Mouse (Mus musculus): ENCODE measurements around the gene Mia.

Mia gene

DNA sequence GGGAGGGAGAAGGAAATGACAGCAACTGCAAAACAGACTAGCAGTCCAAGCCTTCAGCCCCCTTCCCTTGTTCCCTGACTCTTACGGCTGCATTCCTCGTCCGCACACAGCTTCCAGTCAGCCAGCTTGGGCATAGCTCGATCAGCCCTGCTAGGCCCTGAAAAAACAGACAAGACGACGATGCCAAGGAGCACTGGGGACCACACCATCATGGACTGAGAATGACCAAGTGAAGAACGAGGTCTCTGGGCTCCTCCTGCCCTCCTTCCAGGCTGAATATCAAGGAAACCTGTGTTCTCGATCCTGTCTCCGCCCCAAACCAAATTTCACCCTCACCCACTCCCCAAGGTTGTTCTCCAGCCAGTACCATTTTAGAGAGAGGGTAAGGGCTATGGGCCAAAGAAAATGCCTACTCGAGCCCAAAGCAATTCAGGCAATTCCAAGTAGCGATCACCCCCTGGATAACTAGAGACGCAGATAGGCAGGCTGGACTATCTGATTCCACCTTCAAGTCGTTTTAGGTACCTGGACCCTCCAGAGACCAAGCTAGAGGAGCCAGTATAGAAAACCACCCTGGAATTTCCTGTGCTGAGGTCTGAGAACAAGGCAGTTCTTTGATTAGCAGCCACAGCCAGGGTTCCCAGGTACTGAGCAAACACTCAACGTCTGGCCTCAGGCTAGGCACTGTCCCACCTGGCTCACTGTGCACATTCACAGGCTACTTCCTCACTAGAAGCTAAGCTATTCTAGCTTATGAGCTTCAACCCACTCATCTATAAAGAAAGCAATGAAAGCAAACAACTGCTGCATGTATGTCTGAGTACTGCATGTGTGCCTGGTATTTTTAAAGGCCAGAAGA is at the start of gene Mia, which contains the start of gene Gm21983:
Gene Mia (minus strand): TSS at position 321 of the 859 bp plus-strand sequence.
Gene Gm21983 (minus strand): TSS at position 250 of the 859 bp plus-strand sequence.
- in situ Hi-C loops (cut with MboI, MseI) = loop anchor here (25.0 kb wide), 1 partner anchor 1444 kb away; no protein-coding TSS in a partner anchor

DNA sequence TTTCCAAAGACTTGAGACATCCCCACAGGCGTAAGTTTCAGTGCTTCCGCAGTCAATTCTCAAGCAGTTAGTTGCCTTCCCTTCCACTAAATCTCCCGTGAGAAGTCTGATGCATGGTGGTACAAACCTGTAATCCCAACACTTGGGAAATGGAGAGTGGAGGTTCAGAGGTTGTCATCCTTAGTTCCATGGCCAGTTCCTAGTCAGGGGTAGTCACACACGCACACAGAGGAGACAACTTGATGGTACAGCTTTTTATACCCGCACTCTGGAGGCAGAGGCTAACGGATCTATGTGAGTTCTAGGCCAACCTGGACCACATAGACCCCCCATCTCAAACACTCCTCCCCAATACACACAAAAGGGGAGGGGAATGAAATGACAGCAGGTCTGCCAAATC is 47.9 kb upstream of the Mia start:
- in situ Hi-C loops (cut with MboI, MseI) = loop anchor here (5.0 kb wide), 1 partner anchor 37 kb away; no protein-coding TSS in a partner anchor

DNA sequence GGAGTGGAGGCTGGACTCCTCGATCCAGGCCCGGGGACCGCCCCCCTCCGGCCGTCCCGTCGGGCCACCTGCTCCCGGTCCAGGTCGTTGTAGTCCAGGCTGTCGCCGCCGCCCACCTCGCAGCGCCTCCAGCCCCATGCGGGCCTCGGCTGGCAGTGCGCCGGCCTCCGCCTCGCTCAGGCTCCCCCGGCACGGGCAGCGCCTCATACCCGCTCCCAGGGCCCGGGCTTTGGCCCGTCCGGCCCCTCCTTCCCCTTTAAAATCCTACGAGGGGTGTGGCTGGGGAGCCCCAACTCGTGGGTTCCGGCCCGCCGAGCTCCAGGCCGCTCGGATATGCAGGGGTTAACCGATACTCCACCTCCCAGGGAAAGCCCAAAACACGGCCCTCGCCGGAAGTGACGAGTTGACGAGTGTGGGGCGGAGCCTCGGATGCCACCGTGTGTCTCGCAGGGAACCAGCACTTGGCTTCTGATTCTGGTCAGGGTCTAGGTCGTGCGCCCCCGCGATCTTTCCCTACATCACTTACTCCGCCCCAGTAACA is 47.4 kb upstream of the Mia start, which contains the start of gene Itpkc:
Gene Itpkc (minus strand): TSS at position 381 of the 541 bp plus-strand sequence.
- in situ Hi-C loops (cut with MboI, MseI) = loop anchor here (5.0 kb wide), 1 partner anchor 36 kb away; no protein-coding TSS in a partner anchor

DNA sequence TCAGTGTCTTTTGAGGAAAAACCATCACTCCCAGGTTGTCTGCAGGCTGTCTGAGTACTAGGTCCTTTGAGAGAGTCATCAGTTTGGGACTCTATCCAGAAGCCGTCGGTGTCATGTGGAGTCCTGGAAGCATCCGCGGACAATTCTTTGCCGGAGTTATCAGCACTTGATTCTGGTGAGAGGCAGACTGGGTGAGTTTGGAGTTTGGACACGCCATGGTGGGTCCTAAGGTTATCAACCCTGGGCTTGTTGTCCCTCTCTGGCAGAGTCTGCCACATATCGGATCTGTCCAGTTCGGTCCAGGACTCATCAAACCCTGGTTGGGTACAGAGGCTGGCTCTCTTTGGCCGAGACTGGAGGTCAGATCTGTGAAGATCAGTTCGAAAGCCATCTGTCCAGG is 46.7 kb upstream of the Mia start:
- in situ Hi-C loops (cut with MboI, MseI) = loop anchor here (5.0 kb wide), 1 partner anchor 35 kb away; no protein-coding TSS in a partner anchor

DNA sequence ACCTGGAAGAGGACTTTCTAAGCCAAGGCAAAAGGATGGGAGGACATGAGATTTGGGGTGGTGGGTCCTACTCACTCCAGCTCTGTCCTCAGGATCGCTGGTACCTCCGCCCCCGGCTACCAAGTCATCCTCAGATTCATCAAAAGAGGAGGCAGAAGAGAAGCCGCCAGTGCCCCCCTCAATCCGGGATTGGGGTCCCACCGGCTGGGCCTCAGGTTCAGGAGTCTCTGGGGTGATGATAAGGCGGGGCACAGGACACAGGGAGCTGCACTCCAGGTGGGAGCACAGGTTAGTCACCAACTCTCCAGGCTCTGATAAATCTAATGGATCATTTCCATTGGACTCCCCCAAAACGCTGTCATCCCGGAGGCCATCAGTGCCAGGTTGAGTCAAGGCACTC is 46.3 kb upstream of the Mia start:
- in situ Hi-C loops (cut with MboI, MseI) = loop anchor here (5.0 kb wide), 1 partner anchor 35 kb away; no protein-coding TSS in a partner anchor

DNA sequence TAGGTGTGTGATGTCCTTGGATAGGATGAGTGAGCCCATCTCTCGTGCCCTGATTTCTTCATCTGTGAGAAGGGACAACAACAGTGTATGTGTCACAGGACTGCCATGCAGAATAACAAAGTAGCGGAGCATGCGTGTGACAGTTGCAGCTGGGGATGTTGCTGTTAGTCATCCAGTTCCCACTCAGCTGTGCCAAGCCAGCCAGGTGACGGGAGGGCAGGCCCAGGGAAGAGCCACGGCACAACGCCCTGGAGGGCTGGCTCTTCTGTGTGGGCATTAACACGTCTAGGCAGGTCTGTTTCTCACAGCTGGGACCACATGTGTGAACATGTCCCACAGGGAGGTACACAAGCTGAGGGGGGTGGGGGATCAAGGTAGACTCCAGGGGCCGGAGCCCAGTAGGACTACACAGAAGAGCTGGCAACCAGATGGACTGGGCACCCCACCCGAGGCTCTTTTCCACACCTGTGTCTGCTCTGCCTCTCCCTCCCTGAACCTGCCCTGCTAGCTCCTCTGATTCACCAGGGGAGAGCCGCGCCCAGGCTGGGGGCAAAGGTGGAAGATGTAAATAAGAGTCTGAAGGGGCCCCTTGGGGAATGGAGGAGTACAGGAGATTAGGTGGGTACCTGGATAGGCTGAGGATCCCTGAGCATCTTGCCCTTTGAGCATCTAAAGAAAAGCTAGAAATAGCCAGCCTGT is 44.1 kb upstream of the Mia start:
- in situ Hi-C loops (cut with MboI, MseI) = loop anchor here (5.0 kb wide), 1 partner anchor 33 kb away; no protein-coding TSS in a partner anchor

DNA sequence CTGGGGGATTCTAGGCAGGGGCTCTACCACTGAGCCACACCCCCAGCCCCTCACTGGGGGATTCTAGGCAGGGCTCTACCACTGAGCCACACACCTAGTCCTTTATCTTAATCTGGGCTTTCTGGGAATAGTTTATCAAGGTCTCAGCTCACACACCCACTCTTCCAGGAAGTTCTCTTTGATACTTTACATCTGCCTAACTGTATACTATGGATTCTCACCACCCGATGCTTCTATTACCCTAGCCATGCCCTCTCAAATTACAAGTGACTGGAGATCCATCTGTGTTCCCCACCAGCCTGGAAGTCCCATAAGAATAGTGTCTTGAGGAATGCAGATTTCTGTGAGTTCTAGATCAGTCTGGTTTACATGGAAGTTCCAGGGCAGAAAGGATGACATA is 41.6 kb upstream of the Mia start:
- in situ Hi-C loops (cut with MboI, MseI) = no loop called here

DNA sequence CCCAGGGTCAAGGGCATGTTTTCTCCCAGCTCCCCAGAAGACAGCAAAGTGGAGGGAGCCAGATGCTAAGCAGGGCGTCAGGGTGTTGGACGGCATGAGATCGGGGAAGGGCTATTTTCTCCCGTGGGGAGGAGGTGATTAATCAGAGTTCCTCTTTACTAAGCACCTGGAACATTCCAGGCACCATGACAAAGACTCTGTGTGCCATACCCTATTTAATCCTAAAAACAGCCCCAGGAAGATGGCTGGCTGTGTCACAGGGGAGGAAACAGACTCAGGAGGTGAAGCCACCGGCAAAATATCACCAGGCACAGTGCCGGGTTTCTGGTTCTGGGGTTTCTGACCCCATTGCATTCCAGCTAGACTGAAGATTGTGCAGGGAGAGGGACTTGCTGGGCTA is 41.0 kb upstream of the Mia start:
- in situ Hi-C loops (cut with MboI, MseI) = no loop called here

DNA sequence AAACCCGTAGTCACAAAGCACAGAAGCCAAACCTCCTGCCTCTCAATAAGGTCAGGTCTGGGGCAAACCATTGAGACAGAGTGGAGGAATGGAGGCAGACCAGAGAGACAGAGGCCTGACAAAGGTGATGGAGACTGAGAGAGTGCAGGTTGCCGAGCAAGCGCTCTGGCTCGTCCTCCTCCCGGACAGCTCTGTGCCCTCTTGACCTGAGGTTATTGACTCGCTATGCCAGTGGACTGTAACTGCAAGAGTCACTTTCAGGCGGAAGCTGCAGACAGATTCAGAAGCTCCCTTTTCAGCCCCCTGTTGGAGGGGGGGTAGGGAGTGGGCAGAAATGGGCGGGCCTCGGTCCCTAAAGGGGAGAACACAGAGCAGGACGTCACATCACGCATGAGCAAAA is 39.0 kb upstream of the Mia start:
- in situ Hi-C loops (cut with MboI, MseI) = no loop called here

DNA sequence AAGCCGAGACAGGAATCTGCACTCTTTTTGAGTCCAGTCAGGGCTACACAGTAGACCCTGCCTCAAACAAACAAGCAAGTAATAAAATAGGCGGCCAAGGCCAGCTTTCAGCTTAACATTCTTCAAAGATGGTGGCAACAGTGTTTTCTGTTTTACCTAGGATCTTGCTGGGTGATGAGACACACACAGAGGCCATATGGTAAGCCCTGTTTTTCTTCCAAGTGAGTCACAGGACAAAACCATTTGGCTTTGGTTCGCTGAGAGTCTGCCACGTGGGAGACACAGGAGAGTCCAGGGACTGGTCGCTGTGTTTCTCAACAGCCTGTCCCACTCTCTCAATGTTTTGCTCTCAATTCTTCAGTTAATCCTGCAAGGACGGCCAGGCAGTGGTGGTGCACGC is 37.6 kb upstream of the Mia start:
- in situ Hi-C loops (cut with MboI, MseI) = no loop called here

DNA sequence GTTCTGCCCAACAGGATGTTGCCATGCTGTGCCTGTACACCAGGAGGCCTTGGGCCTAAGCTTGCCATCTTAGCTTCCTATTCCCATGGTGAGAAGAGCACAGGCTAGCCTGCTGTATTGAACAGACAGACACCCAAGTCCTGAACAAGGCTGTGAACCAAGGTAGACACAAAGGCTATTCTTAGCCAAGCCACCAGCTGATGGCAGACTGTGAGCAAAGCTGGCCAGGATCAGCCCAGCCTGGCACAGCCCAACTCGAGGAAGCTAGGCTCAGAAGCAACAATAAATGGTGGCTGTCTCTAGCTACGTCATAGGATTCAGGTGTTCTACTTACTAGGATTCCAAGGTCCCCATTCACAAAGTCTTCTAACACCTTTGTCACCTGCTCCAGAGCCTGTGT is 31.7 kb upstream of the Mia start:
- in situ Hi-C loops (cut with MboI, MseI) = no loop called here

DNA sequence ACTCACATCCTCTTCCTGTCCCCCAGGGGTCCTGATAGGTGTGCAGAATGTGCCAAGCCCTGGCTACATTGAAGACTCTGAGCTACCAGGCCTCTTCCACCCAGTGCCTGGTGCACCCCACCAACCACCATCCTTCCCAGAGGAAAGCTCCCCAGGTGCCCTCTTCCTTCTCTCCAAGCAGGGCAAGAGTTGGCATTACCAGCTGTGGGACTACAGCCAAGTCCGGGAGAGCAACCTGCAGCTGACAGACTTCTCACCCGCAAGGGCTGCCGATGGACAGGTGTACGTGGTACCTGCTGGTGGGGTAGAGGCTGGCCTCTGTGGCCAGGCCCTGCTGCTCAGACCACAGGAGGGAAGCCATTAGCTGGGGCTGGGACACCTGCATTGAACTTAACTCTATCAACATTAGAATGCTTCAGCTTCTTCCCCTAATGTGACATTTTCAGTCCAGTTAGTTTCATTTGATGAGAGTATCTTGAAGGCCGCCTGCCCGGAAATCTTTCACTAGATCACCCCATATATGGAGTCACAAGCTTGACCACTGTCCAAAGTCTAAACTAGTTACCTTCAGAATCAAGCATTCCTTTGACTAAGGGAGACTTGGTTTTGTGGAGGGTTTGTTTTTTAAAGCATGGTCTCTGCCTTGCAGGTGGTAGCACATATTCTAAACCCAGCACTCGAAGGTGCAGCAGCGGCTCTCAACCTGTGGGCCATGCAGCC is 22.9 kb upstream of the Mia start:
- in situ Hi-C loops (cut with MboI, MseI) = no loop called here

DNA sequence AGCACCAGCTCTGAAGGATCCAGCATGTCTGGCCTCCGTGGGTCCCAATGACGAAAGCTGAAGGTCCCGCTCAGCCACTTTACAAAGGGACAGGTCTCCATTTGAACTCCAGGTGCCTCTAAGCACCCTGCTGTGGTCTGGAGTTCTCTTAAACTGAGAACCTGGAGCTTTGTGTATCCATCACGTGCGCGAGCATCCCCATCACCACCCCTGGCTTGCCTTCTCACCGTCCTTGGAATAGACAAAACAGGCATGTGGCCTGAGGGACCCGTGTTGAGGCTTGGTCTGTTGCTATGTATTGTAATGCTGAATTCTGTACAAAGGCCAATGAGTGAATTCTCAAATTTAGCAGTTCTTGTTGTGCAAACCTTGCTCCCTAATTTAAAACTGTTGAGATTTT is 17.8 kb upstream of the Mia start:
- in situ Hi-C loops (cut with MboI, MseI) = loop anchor here (25.0 kb wide), 1 partner anchor 1461 kb away; no protein-coding TSS in a partner anchor

DNA sequence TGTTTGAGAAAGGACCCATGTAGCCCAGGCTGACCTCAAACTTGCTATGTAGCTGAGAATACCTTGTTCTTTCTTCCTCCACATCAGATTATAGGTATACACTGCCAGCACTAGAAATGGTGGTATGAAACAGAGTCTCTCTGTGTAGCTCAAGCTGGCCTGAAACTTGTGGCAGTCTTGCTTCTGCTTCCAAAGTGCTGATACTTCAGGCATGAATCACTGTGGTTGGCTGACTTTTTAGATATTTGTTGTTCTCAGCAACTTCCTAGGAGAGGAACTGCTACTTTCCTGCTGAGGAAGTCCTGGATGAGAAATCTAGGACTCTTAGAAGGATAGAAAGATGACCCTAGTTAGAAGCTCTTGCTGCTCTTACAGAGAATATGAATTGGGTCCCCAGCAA is 17.4 kb upstream of the Mia start:
- in situ Hi-C loops (cut with MboI, MseI) = loop anchor here (25.0 kb wide), 1 partner anchor 1461 kb away; no protein-coding TSS in a partner anchor

DNA sequence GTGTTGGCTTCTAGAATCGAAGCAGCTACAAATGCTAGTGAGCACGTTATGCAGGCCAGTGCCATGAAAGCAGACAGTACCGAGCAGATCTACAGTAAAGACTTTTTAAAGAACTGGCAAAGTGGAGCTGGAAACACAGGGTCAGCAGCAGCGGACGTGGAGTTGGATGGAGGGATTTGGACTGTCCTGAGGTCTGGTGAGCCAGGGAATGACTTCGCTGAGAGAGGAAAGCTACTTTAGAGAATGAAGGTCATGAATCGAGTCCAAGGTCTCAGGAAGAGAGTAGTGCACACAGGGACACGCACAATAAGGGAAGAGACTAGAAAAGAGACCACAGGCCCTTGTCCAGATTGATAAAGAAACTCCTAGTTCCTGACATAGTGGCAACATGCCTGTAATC is 16.7 kb upstream of the Mia start:
- in situ Hi-C loops (cut with MboI, MseI) = loop anchor here (25.0 kb wide), 1 partner anchor 1460 kb away; no protein-coding TSS in a partner anchor

DNA sequence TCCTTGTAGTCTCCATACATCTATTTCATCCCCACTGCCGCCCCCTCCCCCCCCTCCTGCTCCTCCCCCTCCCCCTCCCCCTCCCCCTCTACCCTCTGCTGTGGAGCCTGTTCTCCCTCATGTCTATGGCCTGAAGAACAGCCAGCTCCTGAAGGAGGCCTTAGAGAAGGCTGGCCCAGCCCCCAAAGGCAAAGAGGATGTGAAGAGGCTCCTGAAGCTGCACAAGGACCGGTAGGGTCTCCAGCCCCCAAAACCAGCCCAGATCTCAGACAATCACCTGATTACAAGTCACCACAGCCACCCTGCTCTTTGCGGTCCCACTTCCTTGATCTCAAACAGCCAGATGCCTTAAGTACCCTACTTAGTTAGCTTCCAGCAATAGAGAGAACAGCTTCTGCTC is 16.2 kb upstream of the Mia start:
- in situ Hi-C loops (cut with MboI, MseI) = loop anchor here (25.0 kb wide), 1 partner anchor 1460 kb away; no protein-coding TSS in a partner anchor

DNA sequence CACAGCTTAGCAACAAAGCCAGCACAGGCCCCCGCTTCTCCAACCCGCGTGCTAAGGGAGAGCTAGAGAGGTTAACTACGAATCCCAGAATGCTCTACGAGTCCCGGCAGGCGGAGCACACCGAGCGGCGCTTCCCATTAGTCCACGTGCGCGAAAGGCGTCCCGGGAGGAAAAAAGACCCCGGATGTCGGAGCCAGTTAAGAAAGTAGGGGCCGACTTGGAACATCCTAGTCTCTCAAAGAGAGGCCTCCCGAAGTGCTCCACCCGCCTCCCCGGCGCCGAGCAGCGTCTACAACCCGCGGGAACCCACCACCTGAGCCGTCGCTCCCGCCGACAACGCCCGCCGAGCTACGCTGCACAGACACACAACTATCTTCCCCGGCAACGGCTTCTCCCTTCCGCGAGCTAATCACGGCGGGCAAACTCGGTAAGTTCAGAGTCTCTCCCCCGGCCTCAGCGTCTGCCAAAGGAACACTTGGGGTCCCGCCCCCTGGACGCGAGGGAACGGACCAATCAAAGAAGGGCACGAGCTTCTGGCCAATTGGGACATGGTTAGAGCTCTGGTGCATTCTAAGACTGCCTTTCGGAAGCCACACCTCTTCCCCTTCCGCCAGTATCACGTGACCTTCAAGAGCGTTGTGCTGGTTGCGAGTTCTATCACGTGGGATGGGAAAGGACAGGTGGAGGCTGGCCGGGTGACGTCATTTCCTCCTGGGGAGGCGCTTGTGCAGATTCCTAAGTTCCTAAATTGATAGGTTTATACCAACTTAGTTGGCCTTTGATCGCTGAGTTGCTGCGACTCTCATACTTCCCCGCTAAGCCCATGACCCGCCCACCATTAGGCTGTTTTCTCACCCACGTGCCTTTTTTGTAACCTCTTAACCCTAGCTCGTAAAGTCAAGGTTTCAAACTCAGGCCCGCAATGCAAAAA is 15.0 kb upstream of the Mia start, which contains the start of the genes BC024978 and Snrpa:
Gene BC024978 (plus strand): TSS at position 101 of the 931 bp plus-strand sequence.
Gene Snrpa (minus strand): TSS at position 591 of the 931 bp plus-strand sequence.
- in situ Hi-C loops (cut with MboI, MseI) = loop anchor here (25.0 kb wide), 1 partner anchor 1459 kb away; no protein-coding TSS in a partner anchor

DNA sequence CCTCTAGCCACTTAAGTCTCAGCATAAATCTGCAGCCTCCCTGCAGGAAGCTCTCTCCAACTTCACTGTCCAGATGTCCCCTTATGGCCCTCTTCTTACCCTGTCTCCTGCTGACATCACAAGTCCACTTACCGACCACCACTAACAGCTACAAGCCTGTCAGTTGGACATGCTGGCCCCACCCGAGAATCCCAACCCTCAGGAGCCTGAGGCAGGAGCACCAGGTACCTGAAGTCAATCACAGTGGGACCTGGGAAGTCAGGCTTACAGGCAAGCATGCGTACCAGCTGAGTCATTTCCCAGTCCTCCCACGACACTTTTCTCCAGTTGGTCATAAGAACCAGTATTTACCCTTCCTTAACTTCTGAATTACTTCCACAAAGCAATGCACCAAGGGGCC is 12.8 kb upstream of the Mia start:
- in situ Hi-C loops (cut with MboI, MseI) = loop anchor here (5.0 to 25.0 kb wide), 2 partner anchors 34 to 1456 kb away; partner anchors contain the start of gene Itpkc

DNA sequence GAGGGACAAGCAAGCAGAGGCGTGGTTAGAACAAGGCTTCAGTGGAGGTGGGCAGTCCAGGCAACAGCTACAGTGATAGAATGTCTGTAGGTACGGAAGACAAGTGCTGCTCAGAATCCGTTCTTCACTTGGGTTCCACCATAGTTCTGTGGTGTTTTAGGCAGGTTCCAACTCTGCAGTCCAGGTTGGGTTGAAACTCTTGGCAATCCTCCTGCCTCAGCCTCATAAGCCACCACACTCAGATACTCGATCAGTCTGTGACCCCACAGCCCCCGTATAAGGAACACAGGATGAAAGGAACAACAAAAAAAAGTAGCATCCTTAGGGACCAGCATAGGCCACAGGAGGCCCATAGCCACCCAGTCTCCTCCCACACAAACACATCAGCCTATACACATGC is 11.5 kb upstream of the Mia start:
- in situ Hi-C loops (cut with MboI, MseI) = loop anchor here (5.0 to 25.0 kb wide), 2 partner anchors 35 to 1455 kb away; partner anchors contain the start of gene Itpkc
